Mouse (Mus musculus) olfactory bulb, adult 2 months (tissue): ENCODE data around the gene Mybl2. TPM values are rescaled to one million over a fixed set of nuclear protein-coding genes. Genes with fewer than 3 reads are reported as not detected.

Experiments used
- H3K27ac ChIP-seq: fragments of 200-500 bp; 2 replicates; pipeline ENCODE4 v1.5.1; 2012; ENCODE audit warnings: low read depth, low read length; ENCODE audit not compliant: insufficient read depth
- H3K4me1 ChIP-seq: fragments of 200-500 bp; 2 replicates; pipeline ENCODE4 v1.6.1; 2012; ENCODE audit warnings: low read length; ENCODE audit not compliant: control insufficient read depth, insufficient read depth
- H3K4me3 ChIP-seq: fragments of 200-500 bp; 2 replicates; pipeline ENCODE4 v1.5.1; 2012; ENCODE audit warnings: mild to moderate bottlenecking, low read depth, low read length, moderate library complexity; ENCODE audit not compliant: insufficient read depth
- CTCF ChIP-seq: fragments of 200-500 bp; IDR thresholded peaks from 2 replicates; pipeline ENCODE4 v1.5.1; 2012; ENCODE audit warnings: low read depth, mild to moderate bottlenecking, low read length, moderate library complexity; ENCODE audit not compliant: insufficient read depth
- POLR2A ChIP-seq: fragments of 200-500 bp; IDR thresholded peaks from 2 replicates; pipeline ENCODE4 v1.6.1; 2012; ENCODE audit warnings: mild to moderate bottlenecking, low read depth, low read length, moderate library complexity; ENCODE audit not compliant: insufficient read depth
- WGBS: fragments of 180-500 bp; shearing (Covaris S2); methylation state at CpG from one replicate; pipeline ENCODE4 v1.1.7; 2018; 5-methylcytosine and 5-hydroxymethylcytosine counted together
- polyA plus RNA-seq: library from polyadenylated mRNA; stranded (reverse); fragments of >200 nt; gene quantifications from 2 replicates; pipeline ENCODE4 v1.2.4, GENCODE M21; 2012; ENCODE audit warnings: low replicate concordance; ENCODE audit not compliant: missing spikeins, insufficient read depth, insufficient read length

Gene Mybl2
- polyA plus RNA-seq, 1 experiment: not detected

- no peak overlapping the region for H3K27ac ChIP-seq
- TF ChIP-seq CTCF: no peak
- TF ChIP-seq POLR2A: no peak
- H3K4me1 ChIP-seq: no peaks in the 10 kb centered on the region
- WGBS: 89% methylated on average over 5 of the region's 5 CpGs
- no peak overlapping the region for H3K4me3 ChIP-seq
Observed at GRCm38 (mm10) chr2:163082591-163082990, 28.1 kb downstream of the Mybl2 start.

DNA sequence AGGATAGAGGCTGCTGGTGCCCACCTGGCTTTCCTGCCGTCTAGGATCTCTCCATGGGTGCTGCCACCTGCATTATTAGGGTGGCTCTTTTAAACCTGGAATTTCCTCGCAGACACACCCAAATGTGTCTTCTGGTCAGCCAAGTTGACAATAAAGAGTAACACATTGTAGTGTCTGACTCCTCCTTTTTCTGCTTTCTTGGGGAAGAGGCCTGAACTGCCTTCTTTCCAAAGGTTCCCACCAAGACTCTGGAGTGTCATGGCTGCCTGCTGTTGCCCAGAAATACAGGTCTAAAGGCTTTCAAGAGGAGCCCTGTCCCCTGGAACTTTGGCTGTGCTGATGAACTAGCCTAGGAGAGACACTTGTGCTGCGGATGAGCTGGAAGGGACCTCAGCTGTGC is 30.0 kb downstream of the Mybl2 start:
- 91% methylated on average over 3 of the region's 3 CpGs for WGBS
- TF ChIP-seq POLR2A (no peak), CTCF (no peak)
- no peaks in the 10 kb centered on the region for H3K4me1 ChIP-seq

GRCm38 (mm10) chr2:163085047-163085446 is 30.6 kb downstream of the Mybl2 start:
- no peak overlapping the region for H3K4me3 ChIP-seq
- no peaks in the 10 kb centered on the region for H3K4me1 ChIP-seq
- 85% methylated on average over 6 of the region's 6 CpGs for WGBS
- H3K27ac ChIP-seq: no peak overlapping the region
- TF ChIP-seq CTCF (no peak), POLR2A (no peak)

More for the DNA sequence above, 30.0 kb downstream of the Mybl2 start:
- H3K4me3 ChIP-seq: no peak overlapping the region
- no peak overlapping the region for H3K27ac ChIP-seq

GRCm38 (mm10) chr2:163086561-163086960 is 32.1 kb downstream of the Mybl2 start:
- Histone ChIP-seq H3K4me1 (no peaks in the 10 kb centered on the region), H3K4me3 (no peak overlapping the region), H3K27ac (no peak overlapping the region)
- TF ChIP-seq CTCF: no peak
- 86% methylated on average over 8 of the region's 8 CpGs for WGBS

- Histone ChIP-seq H3K4me3 (no peak within 1 kb of the TSS), H3K4me1 (no peaks in the 10 kb centered on the region), H3K27ac (no peak within 1 kb of the TSS)
- 83% methylated on average over 9 of the region's 9 CpGs for WGBS
- TF ChIP-seq CTCF (no peak), POLR2A (no peak)
Observed at GRCm38 (mm10) chr2:163087728-163088127, 33.2 kb downstream of the Mybl2 start, which contains the start of gene Gtsf1l. TSS of gene Gtsf1l (minus strand) at chr2:163087855.

DNA sequence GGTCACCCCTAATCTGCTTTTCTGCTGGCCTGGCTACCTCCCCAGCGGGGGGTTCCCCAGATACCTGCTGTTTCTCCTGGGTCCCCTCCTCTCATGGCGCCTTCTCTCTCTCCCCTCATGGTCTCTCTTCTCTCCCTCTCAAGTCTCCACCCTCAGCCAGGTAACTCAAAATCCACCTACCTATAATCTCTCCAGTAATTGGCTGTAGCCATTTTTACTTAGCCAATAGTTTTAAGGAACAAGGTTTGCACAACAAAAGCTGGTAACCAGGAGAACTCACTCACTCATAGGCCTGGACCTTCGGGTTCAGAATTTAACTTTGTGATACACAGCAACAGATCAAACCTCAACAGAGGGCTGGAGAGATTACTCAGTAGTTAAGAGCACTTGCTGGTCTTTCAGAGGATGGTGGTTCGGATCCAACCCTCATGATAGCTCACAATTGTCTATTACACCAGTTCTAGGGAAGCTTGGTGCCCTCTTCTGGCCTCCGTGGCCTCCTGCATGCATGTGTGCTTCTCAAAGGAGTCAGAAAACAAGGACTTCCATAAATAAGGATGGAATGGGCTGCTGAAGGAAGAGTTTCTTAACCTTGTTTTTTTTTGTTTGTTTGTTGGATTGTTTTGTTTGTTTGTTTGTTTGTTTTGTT is 35.1 kb downstream of the Mybl2 start:
- Histone ChIP-seq H3K4me3 (no peak overlapping the region), H3K27ac (no peak overlapping the region), H3K4me1 (no peaks in the 10 kb centered on the region)
- WGBS: 88% methylated on average over 5 of the region's 5 CpGs
- TF ChIP-seq CTCF (no peak), POLR2A (no peak)

DNA sequence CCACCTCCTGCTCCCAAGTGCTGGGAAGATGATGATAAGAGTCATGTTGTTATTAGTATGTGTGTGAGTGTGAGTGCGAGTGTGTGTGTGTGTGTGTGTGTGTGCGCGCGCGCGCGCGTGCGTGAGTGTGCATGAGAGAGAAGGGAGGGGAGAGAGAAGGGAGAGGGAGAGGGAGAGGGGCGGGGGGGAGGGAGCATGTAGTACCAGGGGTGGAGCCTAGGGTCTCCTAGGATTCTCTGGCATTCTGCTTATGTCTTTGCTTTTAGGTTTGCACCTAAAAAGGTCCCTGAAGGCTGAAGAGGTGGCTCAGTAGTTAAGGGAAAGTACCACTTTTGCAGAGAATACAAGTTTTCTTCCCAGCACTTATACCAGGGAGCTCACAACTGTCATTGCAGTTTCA is 40.4 kb downstream of the Mybl2 start:
- no peak overlapping the region for H3K4me3 ChIP-seq
- 94% methylated on average over 10 of the region's 10 CpGs for WGBS
- TF ChIP-seq POLR2A (no peak), CTCF (no peak)
- no peak overlapping the region for H3K27ac ChIP-seq
- H3K4me1 ChIP-seq: no peaks in the 10 kb centered on the region

DNA sequence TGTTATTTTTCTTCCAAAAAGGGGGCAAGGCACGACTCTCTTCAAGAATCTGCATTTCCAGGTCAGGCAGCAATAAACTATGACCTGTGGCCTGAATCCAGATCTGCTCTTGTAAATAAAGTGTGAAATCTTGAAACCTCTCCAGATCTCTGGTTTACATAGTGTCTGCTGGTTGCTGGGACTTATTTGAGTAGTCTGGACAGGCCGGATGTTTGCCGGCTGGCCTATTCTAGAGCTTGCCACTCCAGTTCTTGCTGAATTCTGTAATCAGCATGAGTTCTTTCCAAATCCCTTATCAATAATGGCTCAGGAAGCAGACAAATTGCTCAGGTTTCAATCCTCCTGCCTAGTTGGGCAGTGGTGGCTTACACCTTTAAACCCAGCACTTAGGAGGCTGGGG is 41.3 kb downstream of the Mybl2 start:
- WGBS: 81% methylated on average over 3 of the region's 3 CpGs
- TF ChIP-seq CTCF (no peak), POLR2A (no peak)

DNA sequence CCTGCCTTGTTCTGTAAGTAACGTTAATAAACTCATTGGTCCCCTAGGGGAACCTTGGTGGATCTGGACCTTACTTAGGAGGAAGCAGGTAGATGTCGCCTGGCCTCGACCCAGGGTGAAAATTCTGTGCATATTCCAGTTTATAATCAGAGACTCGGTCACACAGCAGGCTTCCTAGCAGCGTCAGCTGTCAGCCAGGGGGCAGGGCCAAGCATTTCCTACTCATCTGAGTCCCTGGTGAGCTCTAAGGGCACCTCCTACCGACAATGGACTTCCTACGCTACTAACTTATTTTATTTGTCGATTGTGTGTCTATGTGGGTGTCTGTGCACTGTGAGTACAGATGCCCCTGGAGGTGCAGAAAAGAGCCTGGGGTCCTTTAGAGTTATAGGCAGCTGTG is 45.4 kb downstream of the Mybl2 start:
- TF ChIP-seq POLR2A (no peak), CTCF (no peak)
- WGBS: 69% methylated on average over 8 of the region's 8 CpGs
- no peak overlapping the region for H3K27ac ChIP-seq
- peaks cover 7% of the 10 kb centered on the region for H3K4me1 ChIP-seq
- no peak overlapping the region for H3K4me3 ChIP-seq

More for the DNA sequence above, 41.3 kb downstream of the Mybl2 start:
- Histone ChIP-seq H3K4me3 (no peak overlapping the region), H3K27ac (no peak overlapping the region), H3K4me1 (no peaks in the 10 kb centered on the region)

- 70% methylated on average over 5 of the region's 5 CpGs for WGBS
- no peak for TF ChIP-seq POLR2A
- no peak for TF ChIP-seq CTCF
- Histone ChIP-seq H3K4me1 (peaks cover 7% of the 10 kb centered on the region), H3K27ac (no peak overlapping the region), H3K4me3 (no peak overlapping the region)
Observed at GRCm38 (mm10) chr2:163100551-163100950, 46.1 kb downstream of the Mybl2 start.
